Mouse (Mus musculus) limb, embryonic 12.5 days (tissue): ENCODE results near the gene Ak6. TPM values are rescaled to one million over a fixed set of nuclear protein-coding genes. Genes with fewer than 3 reads are reported as not detected.

Experiments used
- polyA plus RNA-seq: library from polyadenylated mRNA; unstranded; fragments of >200 nt; fragmentation: Nextera tagmentation; extraction: Ambion mirVana; gene quantifications from 2 replicates; pipeline ENCODE4 v1.2.1, GENCODE M21; 2016

Ak6 gene
- polyA plus RNA-seq, 1 experiment from 2014 or later, result 281 TPM

Other genes starting within 250 kb of the Ak6 start
- gene Naip1, start 198.1 kb upstream of the Ak6 start, polyA plus RNA-seq, result not detected in 2 replicates
- 84.5 and 93.5 TPM in 2 replicates for gene Gtf2h2, start 158.4 kb upstream of the Ak6 start, polyA plus RNA-seq
- 1.6 and 2.0 TPM in 2 replicates for gene Ocln, start 98.3 kb upstream of the Ak6 start, polyA plus RNA-seq
- 2.9 and 3.4 TPM in 2 replicates for gene Marveld2, start 34.0 kb upstream of the Ak6 start, polyA plus RNA-seq
- 28.6 and 28.8 TPM in 2 replicates for gene Rad17, start 72 bp downstream of the Ak6 start, polyA plus RNA-seq
- 17.3 and 27.3 TPM in 2 replicates for gene Taf9, start 600 bp downstream of the Ak6 start, polyA plus RNA-seq
- 5.4 and 6.5 TPM in 2 replicates for gene Ccdc125, start 18.7 kb downstream of the Ak6 start, polyA plus RNA-seq
- gene Cdk7, start 80.0 kb downstream of the Ak6 start, polyA plus RNA-seq, result 107 TPM in 2 replicates
- 112 TPM in 2 replicates for gene Mrps36, start 93.7 kb downstream of the Ak6 start, polyA plus RNA-seq
- gene Cenph, start 124.9 kb downstream of the Ak6 start, polyA plus RNA-seq, result 55.2 and 60.7 TPM in 2 replicates
- 300 and 302 TPM in 2 replicates for gene Ccnb1, start 135.6 kb downstream of the Ak6 start, polyA plus RNA-seq
- 54.7 and 55.5 TPM in 2 replicates for gene Slc30a5, start 182.4 kb downstream of the Ak6 start, polyA plus RNA-seq